Comparison of ENCODE assay signal across 27 mouse cellular contexts in the genomic region with DNA sequence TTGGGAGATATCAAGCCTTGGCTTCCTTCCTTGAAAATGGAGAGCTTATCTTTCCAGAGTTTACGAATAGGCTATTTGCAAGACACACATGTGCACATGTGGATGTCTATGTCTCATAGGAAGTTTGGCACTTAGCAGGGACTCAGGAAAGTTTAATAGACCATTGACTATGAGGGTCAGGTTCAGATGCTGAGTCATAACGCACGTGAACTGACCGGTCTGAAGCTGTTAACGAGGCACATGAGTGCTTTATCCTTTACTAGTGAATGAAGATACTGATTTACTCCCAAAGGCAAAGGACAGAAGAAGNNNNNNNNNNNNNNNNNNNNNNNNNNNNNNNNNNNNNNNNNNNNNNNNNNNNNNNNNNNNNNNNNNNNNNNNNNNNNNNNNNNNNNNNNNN.
DNase-seq lines count a peak whose midpoint lies in the region; ATAC-seq and TF ChIP-seq lines count a peak whose summit lies in the region.
"Had no signal": no experiment of that assay in that cellular context is flagged by ENCODE, and none has a peak within 500 bp of the region (broad histone marks: within the 10 kb centered on the region; RNA-seq: fewer than 3 reads in every experiment).

No protein-coding gene starts in this region.

- no peak overlapping the region for H3K9ac ChIP-seq in kidney, embryonic 14.5 days (ENCODE audit: low read depth, low read length)
- no peak overlapping the region for H3K9ac ChIP-seq in midbrain, embryonic 11.5 days (ENCODE audit: low read length)
- no peak overlapping the region for H3K9ac ChIP-seq in midbrain, postnatal 0 days (replicated peaks; ENCODE audit: low read length, poor library complexity, severe bottlenecking)
- H3K9ac ChIP-seq: embryonic facial prominence, embryonic 13.5 days; forebrain, embryonic 12.5 days; forebrain, embryonic 15.5 days; heart, embryonic 13.5 days; hindbrain, embryonic 14.5 days had no signal

- H3K36me3 ChIP-seq in kidney, embryonic 14.5 days (ENCODE audit: control insufficient read depth, insufficient read depth, low read length) = no peaks in the 10 kb centered on the region
- no peaks in the 10 kb centered on the region for H3K36me3 ChIP-seq in midbrain, embryonic 11.5 days (ENCODE audit: control insufficient read depth, insufficient read depth, low read length)
- H3K36me3 ChIP-seq in midbrain, postnatal 0 days (ENCODE audit: insufficient read depth, low read length) = no peaks in the 10 kb centered on the region
- H3K36me3 ChIP-seq: embryonic facial prominence, embryonic 10.5 days; embryonic facial prominence, embryonic 13.5 days; forebrain, embryonic 12.5 days; forebrain, embryonic 15.5 days; G1E; heart, embryonic 10.5 days; heart, embryonic 13.5 days had no signal

- H3K27me3 ChIP-seq in kidney, embryonic 14.5 days (ENCODE audit: control insufficient read depth, insufficient read depth, low read length) = no peaks in the 10 kb centered on the region
- no peaks in the 10 kb centered on the region for H3K27me3 ChIP-seq in midbrain, embryonic 11.5 days (ENCODE audit: control insufficient read depth, insufficient read depth, low read length)
- no peaks in the 10 kb centered on the region for H3K27me3 ChIP-seq in midbrain, postnatal 0 days (ENCODE audit: insufficient read depth, low read length)
- H3K27me3 ChIP-seq: embryonic facial prominence, embryonic 13.5 days; forebrain, embryonic 12.5 days; forebrain, embryonic 15.5 days; heart, embryonic 13.5 days had no signal

- no peaks in the 10 kb centered on the region for H3K9me3 ChIP-seq in kidney, embryonic 14.5 days (ENCODE audit: control insufficient read depth, low read length)
- no peaks in the 10 kb centered on the region for H3K9me3 ChIP-seq in midbrain, embryonic 11.5 days (ENCODE audit: control insufficient read depth, low read length)
- no peaks in the 10 kb centered on the region for H3K9me3 ChIP-seq in midbrain, postnatal 0 days (ENCODE audit: low read length)
- H3K9me3 ChIP-seq: embryonic facial prominence, embryonic 10.5 days; embryonic facial prominence, embryonic 13.5 days; forebrain, embryonic 12.5 days; forebrain, embryonic 15.5 days; G1E; heart, embryonic 10.5 days; heart, embryonic 13.5 days had no signal

- H3K27ac ChIP-seq in kidney, embryonic 14.5 days (ENCODE audit: low read depth, low read length) = no peak overlapping the region
- H3K27ac ChIP-seq in midbrain, embryonic 11.5 days (ENCODE audit: low read depth, low read length) = no peak overlapping the region
- no peak overlapping the region for H3K27ac ChIP-seq in midbrain, postnatal 0 days (ENCODE audit: low read depth, low read length)
- H3K27ac ChIP-seq: embryonic facial prominence, embryonic 10.5 days; embryonic facial prominence, embryonic 13.5 days; forebrain, embryonic 12.5 days; forebrain, embryonic 15.5 days; heart, adult 2 months; heart, embryonic 10.5 days; heart, embryonic 13.5 days; hindbrain, embryonic 14.5 days had no signal

- no peak overlapping the region for H3K4me2 ChIP-seq in kidney, embryonic 14.5 days (replicated peaks; ENCODE audit: low read depth, low read length)
- no peak overlapping the region for H3K4me2 ChIP-seq in midbrain, embryonic 11.5 days
- no peak overlapping the region for H3K4me2 ChIP-seq in midbrain, postnatal 0 days (ENCODE audit: low read depth, low read length, poor library complexity, severe bottlenecking)
- H3K4me2 ChIP-seq: embryonic facial prominence, embryonic 13.5 days; forebrain, embryonic 12.5 days; forebrain, embryonic 15.5 days; heart, embryonic 13.5 days; hindbrain, embryonic 14.5 days had no signal

- H3K4me3 ChIP-seq in kidney, embryonic 14.5 days (ENCODE audit: low read length) = no peak overlapping the region
- H3K4me3 ChIP-seq in midbrain, embryonic 11.5 days (ENCODE audit: low read depth, low read length) = no peak overlapping the region
- H3K4me3 ChIP-seq in midbrain, postnatal 0 days (ENCODE audit: low read depth, low read length) = no peak overlapping the region
- H3K4me3 ChIP-seq: embryonic facial prominence, embryonic 10.5 days; embryonic facial prominence, embryonic 13.5 days; erythroblast, embryonic 14.5 days; forebrain, embryonic 12.5 days; forebrain, embryonic 15.5 days; heart, adult 2 months; heart, embryonic 10.5 days; heart, embryonic 13.5 days had no signal

- ATAC-seq in kidney, embryonic 14.5 days (ENCODE audit: low FRiP score, low TSS enrichment) = no peak
- no peak for ATAC-seq in midbrain, embryonic 11.5 days (ENCODE audit: low FRiP score)
- ATAC-seq in midbrain, postnatal 0 days (ENCODE audit: low FRiP score) = no peak
- ATAC-seq: forebrain, embryonic 15.5 days had no signal

- no peak for TF ChIP-seq CTCF in midbrain, postnatal 0 days (IDR thresholded peaks at IDR 0.05)

- 73% methylated on average over 5 of the region's 5 CpGs for WGBS in kidney, embryonic 14.5 days
- 92% methylated on average over 5 of the region's 5 CpGs for WGBS in midbrain, embryonic 11.5 days
- WGBS in midbrain, postnatal 0 days = 93% methylated on average over 5 of the region's 5 CpGs

- peak; percentile 14 for DNase-seq in kidney, adult 11 months
- DNase-seq in kidney, postnatal 14 days = no peak
- DNase-seq in kidney, adult 8-10 months = peak; percentile 22 to 53
- DNase-seq in midbrain, embryonic 11.5 days (ENCODE audit: low spot score, missing footprints) = peak; percentile 19
- DNase-seq in midbrain, postnatal 0 days (ENCODE audit: low spot score) = no peak
- no peak for DNase-seq in cerebellum, postnatal 10 days
- DNase-seq: adrenal gland, adult 2 months; adrenal gland, postnatal 14 days; cerebellum, adult 11 months; cerebellum, adult 2 months; cerebellum, adult 9-11 months; cerebellum, postnatal 36 days; embryo, embryonic 11 days; gastrocnemius, postnatal 25 days; heart, adult 2 months; heart, postnatal 14 days; heart, postnatal 4 days had no signal

- no peaks in the 10 kb centered on the region for H3K4me1 ChIP-seq in kidney, embryonic 14.5 days (ENCODE audit: control insufficient read depth, insufficient read depth, low read length)
- no peaks in the 10 kb centered on the region for H3K4me1 ChIP-seq in midbrain, embryonic 11.5 days (ENCODE audit: control insufficient read depth, insufficient read depth, low read length)
- no peaks in the 10 kb centered on the region for H3K4me1 ChIP-seq in midbrain, postnatal 0 days (ENCODE audit: insufficient read depth, low read length)
- H3K4me1 ChIP-seq: embryonic facial prominence, embryonic 10.5 days; embryonic facial prominence, embryonic 13.5 days; forebrain, embryonic 12.5 days; forebrain, embryonic 15.5 days; heart, embryonic 10.5 days; heart, embryonic 13.5 days had no signal

Comparison
In these comparisons a context has a peak if more than half of its experiments do, and no peak if none do; other contexts are left out.
1. DNase-seq: peak in kidney, adult 11 months (single experiment), kidney, adult 8-10 months (2 of 2) and midbrain, embryonic 11.5 days (single experiment); none in kidney, postnatal 14 days (single experiment), midbrain, postnatal 0 days (single experiment) and cerebellum, postnatal 10 days (0 of 2).